Mouse (Mus musculus) stomach, embryonic 16.5 days (tissue): ENCODE data around the gene R3hcc1l. TPM values are rescaled to one million over a fixed set of nuclear protein-coding genes. Genes with fewer than 3 reads are reported as not detected.

ENCODE experiments used
- ATAC-seq: fragments of 200-750 bp; cut with Nextera tagmentation; 2 replicates; pipeline ENCODE4 v1.8.0; 2017; ENCODE audit warnings: moderate number of reproducible peaks, moderate TSS enrichment; ENCODE audit not compliant: insufficient read depth, low FRiP score
- H3K27ac ChIP-seq: fragments of 300-500 bp; sonication (generic); 2 replicates; pipeline ENCODE4 v1.5.1; 2014; ENCODE audit warnings: low read length
- H3K27me3 ChIP-seq: fragments of 300-500 bp; sonication (generic); 2 replicates; pipeline ENCODE4 v1.6.1; 2014; ENCODE audit warnings: low read length, control low read depth, mixed read lengths; ENCODE audit not compliant: control insufficient read depth, insufficient read depth
- H3K36me3 ChIP-seq: fragments of 300-500 bp; sonication (generic); 2 replicates; pipeline ENCODE4 v1.6.1; 2014; ENCODE audit warnings: low read length; ENCODE audit not compliant: control insufficient read depth, insufficient read depth
- H3K4me1 ChIP-seq: fragments of 300-500 bp; sonication (generic); 2 replicates; pipeline ENCODE4 v1.6.1; 2014; ENCODE audit warnings: low read length, control low read depth, mixed read lengths; ENCODE audit not compliant: control insufficient read depth, insufficient read depth
- H3K4me2 ChIP-seq: fragments of 300-500 bp; sonication (generic); 2 replicates; pipeline ENCODE4 v1.6.1; 2014; ENCODE audit warnings: low read depth, low read length, mixed read lengths
- H3K4me3 ChIP-seq: fragments of 300-500 bp; sonication (generic); replicated peaks from 2 replicates; pipeline ENCODE4 v1.5.1; 2014; ENCODE audit warnings: mild to moderate bottlenecking, low read length
- H3K9ac ChIP-seq: fragments of 300-500 bp; sonication (generic); 2 replicates; pipeline ENCODE4 v1.6.1; 2014; ENCODE audit warnings: low read length
- H3K9me3 ChIP-seq: fragments of 300-500 bp; sonication (generic); replicated peaks from 2 replicates; pipeline ENCODE4 v1.6.1; 2016; ENCODE audit warnings: low read length, control low read depth; ENCODE audit not compliant: control insufficient read depth
- WGBS: fragments of 180-500 bp; shearing (Covaris S2); extraction: QIAGEN DNeasy Blood & Tissue Kit; methylation state at CpG from one replicate; pipeline ENCODE4 v1.1.7; 2014; 5-methylcytosine and 5-hydroxymethylcytosine counted together
- polyA plus RNA-seq: library from polyadenylated mRNA; unstranded; fragments of >200 nt; fragmentation: Nextera tagmentation; extraction: Ambion mirVana; gene quantifications from 2 replicates; pipeline ENCODE4 v1.2.1, GENCODE M21; 2015

The R3hcc1l gene
- polyA plus RNA-seq, 1 experiment from 2014 or later, result 22.2 TPM

GRCm38 (mm10) chr19:42628068-42628467 lies 109.5 kb downstream of the R3hcc1l start:
- no peak overlapping the region for H3K4me2 ChIP-seq
- H3K27me3 ChIP-seq, result no peaks in the 10 kb centered on the region
- no peak overlapping the region for H3K9ac ChIP-seq
- peaks cover 6% of the 10 kb centered on the region; the same call in 1 of the 2 replicates for H3K4me1 ChIP-seq
- no peaks in the 10 kb centered on the region for H3K9me3 ChIP-seq
- ATAC-seq, result no peak
- H3K36me3 ChIP-seq, result no peaks in the 10 kb centered on the region
- 84% methylated on average over 6 of the region's 6 CpGs for whole genome bisulfite sequencing
- H3K4me3 ChIP-seq, result no peak overlapping the region
- H3K27ac ChIP-seq, result no peak overlapping the region

- no peak; the same call in 1 of the 2 replicates for ATAC-seq
- 2% methylated on average over 8 of the region's 8 CpGs for WGBS
- H3K9me3 ChIP-seq, result no peaks in the 10 kb centered on the region
- H3K4me3 ChIP-seq, result peak overlapping the region; percentile 23
- H3K4me1 ChIP-seq, result peaks cover 6% of the 10 kb centered on the region; the same call in 1 of the 2 replicates
- no peaks in the 10 kb centered on the region for H3K27me3 ChIP-seq
- H3K4me2 ChIP-seq, result peak overlapping the region; percentile 50
- H3K36me3 ChIP-seq, result no peaks in the 10 kb centered on the region
- peak overlapping the region; percentile 32; the same call in 1 of the 2 replicates for H3K9ac ChIP-seq
- 0 out of 2 replicates have a peak overlapping the region, but pooled peaks have one; percentile 34 for H3K27ac ChIP-seq
Observed at GRCm38 (mm10) chr19:42631541-42631961, 113.0 kb downstream of the R3hcc1l start.

DNA sequence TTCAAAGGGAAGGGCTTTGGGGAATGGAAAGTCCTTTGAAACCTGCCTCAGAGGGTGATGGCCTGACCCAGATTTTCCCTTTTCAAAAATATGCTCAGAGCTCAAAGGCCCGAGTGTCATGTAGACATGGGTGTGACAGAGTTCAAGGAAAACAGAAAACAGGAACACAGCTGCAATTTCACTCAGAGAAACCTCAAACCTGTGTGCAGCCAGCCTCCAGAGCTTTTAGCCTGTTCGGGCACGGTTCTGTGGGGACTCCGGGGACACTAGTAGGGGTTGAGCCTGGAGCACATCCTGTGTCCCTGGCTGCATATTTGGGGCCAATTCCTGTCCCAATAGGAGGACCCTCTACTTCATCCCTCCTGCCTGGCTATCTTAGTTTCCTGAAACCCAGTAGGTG lies 113.7 kb downstream of the R3hcc1l start:
- H3K27me3 ChIP-seq, result no peaks in the 10 kb centered on the region
- ATAC-seq, result no peak
- no peak overlapping the region for H3K4me2 ChIP-seq
- H3K9me3 ChIP-seq, result no peaks in the 10 kb centered on the region
- no peak overlapping the region for H3K27ac ChIP-seq
- no peak overlapping the region for H3K4me3 ChIP-seq
- WGBS, result 68% methylated on average over 4 of the region's 4 CpGs
- no peaks in the 10 kb centered on the region for H3K36me3 ChIP-seq
- no peak overlapping the region for H3K9ac ChIP-seq
- peaks cover 6% of the 10 kb centered on the region; the same call in 1 of the 2 replicates for H3K4me1 ChIP-seq

GRCm38 (mm10) chr19:42633650-42634049 lies 115.1 kb downstream of the R3hcc1l start:
- H3K9me3 ChIP-seq, result no peaks in the 10 kb centered on the region
- no peak for ATAC-seq
- H3K27ac ChIP-seq, result no peak overlapping the region
- H3K36me3 ChIP-seq, result no peaks in the 10 kb centered on the region
- H3K4me3 ChIP-seq, result no peak overlapping the region
- 68% methylated on average over 2 of the region's 2 CpGs for WGBS
- H3K4me1 ChIP-seq, result peaks cover 13% of the 10 kb centered on the region
- no peaks in the 10 kb centered on the region for H3K27me3 ChIP-seq
- no peak overlapping the region for H3K9ac ChIP-seq
- no peak overlapping the region for H3K4me2 ChIP-seq

GRCm38 (mm10) chr19:42636631-42637030 lies 118.1 kb downstream of the R3hcc1l start:
- no peaks in the 10 kb centered on the region for H3K27me3 ChIP-seq
- H3K4me1 ChIP-seq, result peaks cover 22% of the 10 kb centered on the region
- H3K36me3 ChIP-seq, result no peaks in the 10 kb centered on the region
- ATAC-seq, result no peak
- H3K9ac ChIP-seq, result no peak overlapping the region
- 44% methylated on average over 11 of the region's 11 CpGs for WGBS
- no peak overlapping the region for H3K4me2 ChIP-seq
- no peaks in the 10 kb centered on the region for H3K9me3 ChIP-seq
- no peak overlapping the region for H3K4me3 ChIP-seq
- H3K27ac ChIP-seq, result no peak overlapping the region

DNA sequence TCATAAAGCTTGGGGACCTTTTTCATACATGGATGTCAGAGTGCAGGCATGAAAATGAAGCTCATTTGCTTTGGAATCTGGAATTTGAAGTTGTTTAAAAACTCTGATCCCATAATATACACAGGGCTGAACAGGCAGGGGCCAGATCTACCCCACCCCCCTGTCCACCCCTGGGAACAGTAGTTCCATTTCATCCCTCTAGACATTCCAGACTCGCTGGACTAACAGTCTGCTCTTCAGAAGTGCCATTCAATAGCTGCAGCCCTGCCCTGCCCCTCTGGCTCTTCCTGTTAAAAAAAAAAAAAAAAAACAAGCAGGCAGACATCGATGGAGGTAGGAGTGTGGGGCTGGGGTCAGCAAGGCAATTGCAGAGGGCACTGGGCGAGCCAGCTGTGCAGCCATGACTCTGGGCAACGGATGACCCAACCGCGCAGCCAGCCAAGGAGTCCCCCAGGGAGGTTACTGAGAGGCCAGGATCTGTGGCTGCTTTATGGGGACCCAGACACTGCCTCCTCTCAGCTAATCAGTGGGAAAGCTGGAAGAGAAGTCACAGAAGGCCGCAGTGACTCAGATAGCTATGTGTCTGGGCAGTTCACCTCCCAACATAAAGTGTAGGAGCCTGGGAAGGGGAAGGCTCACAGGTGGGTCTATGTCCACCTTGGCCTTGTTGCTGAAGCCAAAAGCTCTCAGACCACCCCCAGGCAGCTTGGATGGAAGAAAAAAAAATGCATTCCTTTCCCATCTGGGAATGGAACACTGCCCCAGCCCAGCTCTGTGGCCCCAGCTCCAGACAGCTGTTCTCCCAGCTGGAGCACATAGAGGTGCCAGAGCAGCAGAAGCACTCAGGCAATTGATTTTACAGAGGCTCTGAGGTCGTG lies 120.3 kb downstream of the R3hcc1l start:
- Histone ChIP-seq H3K4me3 (no peak overlapping the region), H3K4me2 (peak overlapping the region; percentile 37), H3K4me1 (peaks cover 22% of the 10 kb centered on the region), H3K9ac (no peak overlapping the region), H3K27ac (peak overlapping the region; percentile 91), H3K36me3 (no peaks in the 10 kb centered on the region), H3K27me3 (no peaks in the 10 kb centered on the region), H3K9me3 (no peaks in the 10 kb centered on the region)
- ATAC-seq, result peak; percentile 80
- WGBS, result 32% methylated on average over 8 of the region's 8 CpGs

DNA sequence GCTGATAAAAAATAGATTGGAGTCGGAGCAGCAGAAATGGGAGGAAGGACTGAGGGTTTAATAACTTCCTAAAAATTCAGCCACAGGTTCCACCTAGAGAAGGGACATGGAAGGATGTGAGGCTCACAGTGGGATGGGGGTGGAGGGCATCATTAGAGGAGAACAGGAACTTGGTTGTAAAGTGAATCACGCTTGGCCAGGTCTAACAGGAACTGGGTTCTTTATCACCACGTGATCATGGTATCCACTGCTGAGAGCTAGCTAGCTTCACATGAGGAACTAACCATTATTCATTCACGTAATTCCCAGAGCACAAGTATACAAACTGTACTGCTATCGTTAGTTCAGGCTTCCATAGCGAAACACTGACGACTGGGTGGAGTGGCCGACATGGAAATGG lies 121.0 kb downstream of the R3hcc1l start:
- ATAC-seq, result 0 out of 2 replicates have a peak, but pooled peaks have one; percentile 18
- H3K9me3 ChIP-seq, result no peaks in the 10 kb centered on the region
- H3K9ac ChIP-seq, result no peak overlapping the region
- H3K4me1 ChIP-seq, result peaks cover 22% of the 10 kb centered on the region
- 40% methylated on average over 8 of the region's 8 CpGs for WGBS
- no peaks in the 10 kb centered on the region for H3K27me3 ChIP-seq
- H3K4me2 ChIP-seq, result peak overlapping the region; percentile 37; the same call in 1 of the 2 replicates
- no peak overlapping the region for H3K4me3 ChIP-seq
- peak overlapping the region; percentile 91 for H3K27ac ChIP-seq
- H3K36me3 ChIP-seq, result no peaks in the 10 kb centered on the region

DNA sequence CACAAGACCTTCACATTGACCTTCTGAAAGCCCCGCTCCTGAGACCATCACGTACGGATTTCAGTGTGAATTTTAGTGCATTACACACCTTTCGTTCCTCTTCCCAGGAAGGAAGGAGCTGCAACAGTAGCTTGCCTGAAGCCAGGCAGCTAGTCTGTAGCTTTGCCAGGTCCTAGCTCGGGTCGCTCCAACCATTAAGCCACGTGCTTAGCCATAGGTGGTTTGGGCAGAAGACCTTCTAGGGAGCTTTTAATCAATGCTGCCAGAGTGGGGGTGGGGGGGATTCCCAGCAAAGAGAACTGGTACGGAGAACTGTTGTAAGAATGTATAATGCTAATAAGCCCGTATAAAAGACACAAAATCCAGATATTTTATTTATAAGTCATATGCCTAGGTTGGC lies 121.7 kb downstream of the R3hcc1l start:
- no peaks in the 10 kb centered on the region for H3K27me3 ChIP-seq
- H3K4me1 ChIP-seq, result peaks cover 22% of the 10 kb centered on the region
- H3K4me3 ChIP-seq, result no peak overlapping the region
- peak overlapping the region; percentile 91 for H3K27ac ChIP-seq
- H3K4me2 ChIP-seq, result no peak overlapping the region
- ATAC-seq, result no peak
- no peaks in the 10 kb centered on the region for H3K9me3 ChIP-seq
- WGBS, result 68% methylated on average over 9 of the region's 9 CpGs
- no peaks in the 10 kb centered on the region for H3K36me3 ChIP-seq
- no peak overlapping the region for H3K9ac ChIP-seq
